Mouse (Mus musculus): ENCODE measurements at regions not wholly inside any gene's neighbourhood (a gene's known extent, or its start where the extent isn't known, plus 50 kb on each side); places are given as distances from the start of the nearest gene placed in this dataset.

GRCm38 (mm10) chr1:186415321-186415720 lies 290.5 kb downstream of the Tgfb2 start:
- TF ChIP-seq GATA1 (IDR thresholded peaks at IDR 0.05; ENCODE audit: borderline replicate concordance, low read length) (no peak), FLI1 (IDR thresholded peaks at IDR 0.05; ENCODE audit: low read length) (no peak)

All from megakaryocyte, embryonic 14.5 days (primary cell).